Mouse (Mus musculus): ENCODE measurements around the gene Coa7. TPM values are rescaled to one million over a fixed set of nuclear protein-coding genes. Genes with fewer than 3 reads are reported as not detected.

Coa7 gene
- polyA plus RNA-seq (2012; fragmentation: generic; extraction: Trizol): 66.4 TPM
- long read RNA-seq, experiment 1, transcript Coa7-202 (3 exons, 3,714 nt): major isoform, 21 of 23 reads
- long read RNA-seq, experiment 1, partial matches to known transcripts: 2 of 23 reads
- long read RNA-seq, experiment 1, other reads (novel, unspliced or antisense): 0 of 23 reads
- long read RNA-seq, experiment 2, transcript Coa7-202 (3 exons, 3,714 nt): major isoform, 30 of 32 reads
- long read RNA-seq, experiment 2, partial matches to known transcripts: 1 of 32 reads
- long read RNA-seq, experiment 2, other reads (novel, unspliced or antisense): 1 of 32 reads

GRCm38 (mm10) chr4:108327730-108328484, at the start of gene Coa7:
Gene Coa7 (plus strand): TSS chr4:108328140.
- H3ac ChIP-seq (ENCODE audit: control insufficient read depth, insufficient read length, low read depth): peak within 1 kb of the TSS; percentile 58
- peaks cover 25% of the 10 kb centered on the region for H3K79me2 ChIP-seq (ENCODE audit: control insufficient read depth, insufficient read depth)
- H3K4me3 ChIP-seq (ENCODE audit: insufficient read depth, poor library complexity, severe bottlenecking): peak within 1 kb of the TSS; percentile 56
- H3K36me3 ChIP-seq (ENCODE audit: control insufficient read depth, insufficient read depth): peaks cover 15% of the 10 kb centered on the region
- peaks cover 21% of the 10 kb centered on the region for H3K79me3 ChIP-seq (ENCODE audit: low read depth)
- TF ChIP-seq MYOG (IDR thresholded peaks at IDR 0.05; ENCODE audit: control insufficient read depth, extremely low read depth, insufficient read length) (no peak), FOSL1 (IDR thresholded peaks at IDR 0.05; ENCODE audit: insufficient read depth, low read length, poor library complexity, severe bottlenecking) (no peak), USF1 (IDR thresholded peaks at IDR 0.05; ENCODE audit: low read depth) (peak; percentile 95), CEBPB (IDR thresholded peaks at IDR 0.05; ENCODE audit: low read depth) (no peak), MYOD1 (IDR thresholded peaks at IDR 0.05; ENCODE audit: control insufficient read depth, insufficient read length, low read depth) (no peak), MAX (IDR thresholded peaks at IDR 0.05) (peak; percentile 92), CTCF (IDR thresholded peaks at IDR 0.05; ENCODE audit: control insufficient read depth, insufficient read depth, insufficient read length) (no peak)
- no peaks in the 10 kb centered on the region for H3K27me3 ChIP-seq (ENCODE audit: control insufficient read depth, insufficient read depth, insufficient read length)

GRCm38 (mm10) chr4:108300266-108300665, 27.7 kb upstream of the Coa7 start:
- H3K79me3 ChIP-seq (ENCODE audit: low read depth): peaks cover 42% of the 10 kb centered on the region
- H3K79me2 ChIP-seq (ENCODE audit: control insufficient read depth, insufficient read depth): peaks cover 52% of the 10 kb centered on the region
- H3K27me3 ChIP-seq (ENCODE audit: control insufficient read depth, insufficient read depth, insufficient read length): no peaks in the 10 kb centered on the region
- TF ChIP-seq MAX (IDR thresholded peaks at IDR 0.05): no peak
- H3K36me3 ChIP-seq (ENCODE audit: control insufficient read depth, insufficient read depth): no peaks in the 10 kb centered on the region
- peak overlapping the region; percentile 83 for H3ac ChIP-seq (ENCODE audit: control insufficient read depth, insufficient read length, low read depth)
- H3K4me3 ChIP-seq (ENCODE audit: insufficient read depth, poor library complexity, severe bottlenecking): peak overlapping the region; percentile 59

GRCm38 (mm10) chr4:108300670-108301373, 27.1 kb upstream of the Coa7 start, which contains the start of gene Zyg11b:
Gene Zyg11b (minus strand): TSS chr4:108301096.
- Histone ChIP-seq H3ac (ENCODE audit: control insufficient read depth, insufficient read length, low read depth) (peak within 1 kb of the TSS; percentile 83), H3K79me2 (ENCODE audit: control insufficient read depth, insufficient read depth) (peaks cover 47% of the 10 kb centered on the region), H3K36me3 (ENCODE audit: control insufficient read depth, insufficient read depth) (no peaks in the 10 kb centered on the region), H3K27me3 (ENCODE audit: control insufficient read depth, insufficient read depth, insufficient read length) (no peaks in the 10 kb centered on the region), H3K79me3 (ENCODE audit: low read depth) (peaks cover 36% of the 10 kb centered on the region), H3K4me3 (ENCODE audit: insufficient read depth, poor library complexity, severe bottlenecking) (peak within 1 kb of the TSS; percentile 59)
- TF ChIP-seq CEBPB (IDR thresholded peaks at IDR 0.05; ENCODE audit: low read depth): no peak
- TF ChIP-seq USF1 (IDR thresholded peaks at IDR 0.05; ENCODE audit: low read depth): no peak
- no peak for TF ChIP-seq MAX (IDR thresholded peaks at IDR 0.05)
- TF ChIP-seq MYOG (IDR thresholded peaks at IDR 0.05; ENCODE audit: control insufficient read depth, extremely low read depth, insufficient read length): no peak
- TF ChIP-seq MYOD1 (IDR thresholded peaks at IDR 0.05; ENCODE audit: control insufficient read depth, insufficient read length, low read depth): no peak
- no peak for TF ChIP-seq FOSL1 (IDR thresholded peaks at IDR 0.05; ENCODE audit: insufficient read depth, low read length, poor library complexity, severe bottlenecking)
- TF ChIP-seq CTCF (IDR thresholded peaks at IDR 0.05; ENCODE audit: control insufficient read depth, insufficient read depth, insufficient read length): no peak

GRCm38 (mm10) chr4:108302296-108302890, 25.5 kb upstream of the Coa7 start:
- Histone ChIP-seq H3K4me3 (ENCODE audit: insufficient read depth, poor library complexity, severe bottlenecking) (no peak overlapping the region), H3K27me3 (ENCODE audit: control insufficient read depth, insufficient read depth, insufficient read length) (no peaks in the 10 kb centered on the region), H3K79me2 (ENCODE audit: control insufficient read depth, insufficient read depth) (peaks cover 31% of the 10 kb centered on the region), H3K36me3 (ENCODE audit: control insufficient read depth, insufficient read depth) (no peaks in the 10 kb centered on the region), H3K79me3 (ENCODE audit: low read depth) (peaks cover 25% of the 10 kb centered on the region), H3ac (ENCODE audit: control insufficient read depth, insufficient read length, low read depth) (no peak overlapping the region)
- TF ChIP-seq MAX (IDR thresholded peaks at IDR 0.05) (no peak), MYOG (IDR thresholded peaks at IDR 0.05; ENCODE audit: control insufficient read depth, extremely low read depth, insufficient read length) (no peak), USF1 (IDR thresholded peaks at IDR 0.05; ENCODE audit: low read depth) (no peak), MYOD1 (IDR thresholded peaks at IDR 0.05; ENCODE audit: control insufficient read depth, insufficient read length, low read depth) (no peak), CEBPB (IDR thresholded peaks at IDR 0.05; ENCODE audit: low read depth) (no peak), CTCF (IDR thresholded peaks at IDR 0.05; ENCODE audit: control insufficient read depth, insufficient read depth, insufficient read length) (no peak), FOSL1 (IDR thresholded peaks at IDR 0.05; ENCODE audit: insufficient read depth, low read length, poor library complexity, severe bottlenecking) (no peak)

GRCm38 (mm10) chr4:108310706-108311105, 17.2 kb upstream of the Coa7 start:
- TF ChIP-seq FOSL1 (IDR thresholded peaks at IDR 0.05; ENCODE audit: insufficient read depth, low read length, poor library complexity, severe bottlenecking): no peak
- no peak for TF ChIP-seq CEBPB (IDR thresholded peaks at IDR 0.05; ENCODE audit: low read depth)
- no peak for TF ChIP-seq CTCF (IDR thresholded peaks at IDR 0.05; ENCODE audit: control insufficient read depth, insufficient read depth, insufficient read length)
- no peak for TF ChIP-seq MYOG (IDR thresholded peaks at IDR 0.05; ENCODE audit: control insufficient read depth, extremely low read depth, insufficient read length)
- TF ChIP-seq MAX (IDR thresholded peaks at IDR 0.05): no peak
- no peak for TF ChIP-seq MYOD1 (IDR thresholded peaks at IDR 0.05; ENCODE audit: control insufficient read depth, insufficient read length, low read depth)
- TF ChIP-seq USF1 (IDR thresholded peaks at IDR 0.05; ENCODE audit: low read depth): no peak
- no peak overlapping the region for H3ac ChIP-seq (ENCODE audit: control insufficient read depth, insufficient read length, low read depth)
- no peaks in the 10 kb centered on the region for H3K27me3 ChIP-seq (ENCODE audit: control insufficient read depth, insufficient read depth, insufficient read length)
- H3K36me3 ChIP-seq (ENCODE audit: control insufficient read depth, insufficient read depth): no peaks in the 10 kb centered on the region
- no peaks in the 10 kb centered on the region for H3K79me2 ChIP-seq (ENCODE audit: control insufficient read depth, insufficient read depth)
- H3K4me3 ChIP-seq (ENCODE audit: insufficient read depth, poor library complexity, severe bottlenecking): no peak overlapping the region
- no peaks in the 10 kb centered on the region for H3K79me3 ChIP-seq (ENCODE audit: low read depth)

Measured in C2C12 (cell line).